Mouse (Mus musculus) E14TG2a.4 (cell line): ENCODE results near the gene Dennd1c.

Experiments
- CTCF ChIP-seq: conservative IDR thresholded peaks from 2 replicates; pipeline ENCODE4 v1.5.1; 2014; ENCODE audit warnings: low read length
- POU5F1 ChIP-seq: IDR thresholded peaks from 2 replicates; pipeline ENCODE4 v1.6.1; 2014; ENCODE audit warnings: low read length, borderline replicate concordance

DNA sequence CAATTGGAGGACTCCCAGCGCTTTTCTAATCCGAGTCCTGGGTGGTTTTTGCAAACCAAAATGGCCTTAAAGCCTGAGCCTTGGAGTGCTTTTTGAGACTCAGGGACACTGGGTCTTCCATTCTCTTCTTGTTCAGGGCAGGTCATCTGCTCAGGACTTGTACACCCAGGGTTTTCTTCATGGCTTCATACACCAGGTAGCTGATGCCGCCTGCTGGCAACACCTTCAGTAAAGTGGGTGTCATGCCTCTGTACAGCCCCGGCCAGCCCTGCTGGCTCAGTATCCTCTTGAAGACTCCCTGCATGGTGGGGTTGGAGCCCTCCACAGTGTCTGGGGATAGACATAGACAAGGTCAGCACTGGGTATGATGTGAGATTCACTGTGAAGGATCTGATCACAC, 45.5 kb downstream of the Dennd1c start:
- TF ChIP-seq CTCF: no peak
- no peak for TF ChIP-seq POU5F1
